Mouse (Mus musculus): ENCODE measurements around the gene Cdk19. TPM values are rescaled to one million over a fixed set of nuclear protein-coding genes. Genes with fewer than 3 reads are reported as not detected.
"Not testable (repeated sequence)": the region's sequence is repeated elsewhere in the genome, so short reads cannot be mapped to it uniquely, and the experiment has no call there.

Gene Cdk19
- total RNA-seq, 2 experiments from 2014 or later: 6.1 to 11.8 TPM

GRCm38 (mm10) chr10:40477426-40478075 is 138.2 kb downstream of the Cdk19 start:
- DNase-seq (ENCODE audit: low spot score in 2 of 2): no peak

DNA sequence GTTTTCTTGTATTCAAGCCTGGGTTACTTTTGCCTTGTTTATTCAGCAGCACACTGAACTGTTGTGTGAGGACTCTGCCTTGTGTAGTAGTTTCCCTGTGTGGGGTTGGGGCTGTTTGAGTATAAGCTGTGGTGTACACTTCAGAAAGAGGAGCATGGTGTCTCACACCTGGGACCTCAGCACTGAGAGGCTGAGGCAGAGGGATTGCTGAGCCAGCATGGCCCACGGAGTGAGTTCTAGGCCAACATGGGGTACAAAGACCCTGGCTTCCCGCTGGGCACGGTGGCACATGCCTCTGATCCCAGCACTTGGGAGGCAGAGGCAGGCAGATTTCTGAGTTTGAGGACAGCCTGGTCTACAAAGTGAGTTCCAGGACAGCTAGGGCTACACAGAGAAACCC is 139.3 kb downstream of the Cdk19 start:
- no peak for DNase-seq (ENCODE audit: low spot score in 2 of 2)

GRCm38 (mm10) chr10:40479216-40479615 is 139.9 kb downstream of the Cdk19 start:
- DNase-seq (ENCODE audit: low spot score in 2 of 2): no peak

GRCm38 (mm10) chr10:40479621-40480193 is 140.3 kb downstream of the Cdk19 start:
- no peak for DNase-seq (ENCODE audit: low spot score in 2 of 2)

DNA sequence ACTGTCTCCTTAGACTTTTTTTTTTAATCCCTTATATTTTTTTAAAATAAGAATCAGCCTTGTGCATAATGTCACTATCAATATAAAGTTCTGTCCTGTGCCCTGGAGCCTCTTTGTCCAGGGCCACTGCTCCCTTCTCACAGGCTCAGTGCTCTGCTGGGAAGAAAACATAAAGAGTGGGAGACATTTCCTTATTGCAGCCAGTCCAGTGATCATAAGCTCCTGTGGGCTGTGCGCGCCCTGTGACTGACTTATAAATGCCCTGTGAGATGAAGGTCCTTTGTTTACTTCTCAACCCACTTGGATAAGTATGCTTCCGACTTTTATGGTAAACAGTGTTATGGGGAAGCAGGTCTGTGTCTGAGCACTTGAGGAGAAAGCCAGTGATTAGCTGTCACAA is 142.2 kb downstream of the Cdk19 start:
- no peak for DNase-seq (ENCODE audit: low spot score in 2 of 2)

- DNase-seq (ENCODE audit: low spot score in 2 of 2): no peak
Measured at GRCm38 (mm10) chr10:40482285-40482684, 142.9 kb downstream of the Cdk19 start.

- no peak for DNase-seq (ENCODE audit: low spot score in 2 of 2)
Measured at GRCm38 (mm10) chr10:40489086-40489796, 149.9 kb downstream of the Cdk19 start.

DNA sequence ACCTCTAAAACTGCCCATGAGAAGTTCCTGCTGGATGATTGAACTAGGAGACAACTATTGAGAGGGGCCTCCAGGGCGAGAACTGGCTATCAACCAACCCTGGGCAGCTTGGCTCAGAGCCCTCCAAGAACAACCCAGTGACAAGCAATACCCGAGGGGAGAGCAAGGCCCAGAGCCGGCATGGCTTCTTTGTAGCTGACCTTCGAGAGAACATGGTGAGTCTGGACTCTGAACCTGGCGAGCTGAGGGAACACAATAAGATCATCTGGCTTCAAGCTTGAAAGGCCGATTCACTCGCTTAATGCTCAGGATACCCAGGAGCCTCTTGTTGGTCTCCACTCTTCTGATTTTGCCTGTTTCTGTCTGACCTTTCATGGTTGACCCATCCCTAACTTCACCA is 151.8 kb downstream of the Cdk19 start:
- no peak for DNase-seq (ENCODE audit: low spot score in 2 of 2)

- no peak for DNase-seq (ENCODE audit: low spot score in 2 of 2)
Measured at GRCm38 (mm10) chr10:40491748-40492147, 152.4 kb downstream of the Cdk19 start.

DNA sequence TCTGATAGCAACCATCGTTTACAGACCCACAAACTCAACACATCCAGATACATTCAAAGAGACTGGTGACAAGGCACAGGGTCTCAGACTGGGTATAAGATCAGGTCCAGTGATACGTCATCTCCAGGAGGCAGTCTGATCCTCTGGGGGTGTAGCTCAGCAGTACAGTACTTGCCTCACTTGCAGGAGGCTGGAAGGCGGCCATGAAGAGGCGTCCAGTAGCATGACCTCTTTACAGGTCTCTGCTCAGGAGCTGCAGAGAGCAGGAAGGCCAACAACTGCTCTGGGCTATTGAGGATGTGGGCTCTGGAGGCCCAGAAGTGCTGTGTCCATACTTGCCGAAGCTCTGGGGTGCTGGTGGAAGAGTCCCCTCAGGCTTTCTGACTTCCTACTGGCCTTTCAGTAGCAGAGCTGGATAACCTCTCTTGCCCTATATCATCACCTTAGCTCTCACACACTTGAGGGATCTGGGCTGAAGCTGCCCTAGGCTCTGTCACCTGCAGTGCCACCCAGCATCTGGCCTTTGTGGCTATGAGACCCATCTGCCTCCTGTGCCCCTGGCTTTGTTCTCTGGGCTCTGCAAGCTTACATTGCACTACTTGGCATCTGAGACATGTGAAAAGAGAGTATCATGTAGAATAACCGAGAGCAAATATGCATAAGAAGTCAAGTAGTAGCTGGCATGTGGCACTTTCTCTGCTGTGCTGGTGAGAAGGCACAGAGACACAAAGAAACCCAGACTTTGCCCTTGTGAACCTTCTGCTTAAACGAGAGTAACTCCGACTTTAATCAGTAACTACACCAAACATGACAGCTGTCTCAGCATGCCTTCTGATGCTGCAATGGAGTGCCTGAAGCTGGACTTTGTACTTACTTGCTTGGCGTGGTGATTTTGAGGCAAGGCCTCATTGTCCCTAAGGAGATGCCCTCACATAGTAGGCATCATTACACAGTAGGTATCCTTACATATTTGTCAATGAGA is 155.1 kb downstream of the Cdk19 start:
- no peak for DNase-seq (ENCODE audit: low spot score in 2 of 2)

DNA sequence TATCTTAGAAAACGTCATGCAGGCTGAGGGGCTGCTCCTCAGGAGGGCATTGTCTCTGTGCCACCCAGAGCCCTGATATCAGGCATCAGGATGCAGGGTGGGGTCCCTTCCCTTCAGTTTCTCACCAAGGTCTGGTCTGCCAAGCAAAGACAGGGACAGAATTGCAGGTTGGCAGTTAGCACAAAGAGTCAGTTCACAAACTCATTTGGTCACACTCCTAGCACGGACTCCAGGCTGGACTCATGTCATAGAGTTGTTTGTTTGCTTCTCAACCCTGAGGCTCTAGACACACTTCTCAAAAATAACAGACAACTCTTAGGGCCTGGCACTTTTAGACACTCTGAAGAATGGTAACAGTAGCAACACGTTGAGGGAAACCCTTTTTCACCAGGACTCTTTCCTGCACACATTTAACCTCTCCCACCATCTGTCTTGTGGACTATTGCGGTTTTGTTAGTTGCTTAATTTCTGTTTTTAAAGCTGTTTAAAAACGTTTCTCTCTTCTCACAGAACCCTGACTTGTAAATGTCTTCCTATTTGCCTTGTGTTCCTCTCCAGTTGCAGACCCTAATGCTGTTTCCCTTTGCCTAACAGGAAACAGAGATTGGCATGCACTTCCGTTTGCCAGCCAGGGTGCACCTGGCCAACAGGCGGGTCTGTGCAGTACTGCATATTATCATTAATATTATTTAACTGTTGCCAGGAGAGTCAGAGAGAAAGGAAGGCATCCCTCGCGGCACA is 158.1 kb downstream of the Cdk19 start:
- no peak for DNase-seq (ENCODE audit: low spot score in 2 of 2)

DNA sequence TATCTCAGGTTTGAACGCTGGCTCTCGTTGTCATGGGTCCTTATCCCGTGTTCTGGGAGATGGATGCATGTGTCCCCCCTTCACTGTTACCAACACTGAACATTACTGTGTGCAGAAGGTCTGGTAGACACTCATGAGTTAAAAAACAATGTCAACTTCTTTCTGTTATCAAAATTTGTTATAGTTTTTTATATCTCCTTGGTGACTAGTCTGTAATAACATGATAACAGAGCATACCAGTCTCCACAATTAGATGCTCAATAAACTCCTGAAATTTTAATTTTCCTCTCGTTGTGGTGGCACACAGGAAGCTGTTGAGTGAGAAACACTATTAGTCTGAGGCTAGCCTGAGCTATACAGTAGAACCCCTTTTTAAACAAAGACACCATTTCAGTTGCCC is 159.1 kb downstream of the Cdk19 start:
- no peak for DNase-seq (ENCODE audit: low spot score in 2 of 2)

- DNase-seq (ENCODE audit: low spot score in 2 of 2): no peak
Measured at GRCm38 (mm10) chr10:40499314-40500252, 160.2 kb downstream of the Cdk19 start.

GRCm38 (mm10) chr10:40500723-40501245 is 161.4 kb downstream of the Cdk19 start:
- no peak for DNase-seq (ENCODE audit: low spot score in 2 of 2)

DNA sequence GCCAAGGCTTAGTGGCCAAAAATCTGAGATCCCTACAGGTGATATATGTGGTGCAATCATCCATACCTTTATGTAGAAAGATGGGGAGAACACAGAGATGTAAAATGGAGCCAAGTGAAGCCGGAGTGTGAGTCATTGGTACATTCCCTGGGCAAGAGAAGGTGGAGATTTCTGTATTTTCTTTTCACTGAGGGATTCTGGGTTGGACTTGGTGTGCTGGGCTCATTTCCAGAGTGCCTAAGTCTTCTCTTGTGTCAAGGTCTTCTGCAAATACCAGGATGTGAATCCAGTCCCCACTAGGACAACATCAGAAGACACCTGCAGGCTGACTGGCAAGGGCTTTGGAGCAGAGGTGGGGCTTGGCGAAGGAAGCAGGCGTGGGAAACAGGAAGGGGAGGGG is 163.4 kb downstream of the Cdk19 start:
- no peak for DNase-seq (ENCODE audit: low spot score in 2 of 2)

GRCm38 (mm10) chr10:40510356-40510755 is 171.0 kb downstream of the Cdk19 start:
- DNase-seq (ENCODE audit: low spot score in 2 of 2): no peak

DNA sequence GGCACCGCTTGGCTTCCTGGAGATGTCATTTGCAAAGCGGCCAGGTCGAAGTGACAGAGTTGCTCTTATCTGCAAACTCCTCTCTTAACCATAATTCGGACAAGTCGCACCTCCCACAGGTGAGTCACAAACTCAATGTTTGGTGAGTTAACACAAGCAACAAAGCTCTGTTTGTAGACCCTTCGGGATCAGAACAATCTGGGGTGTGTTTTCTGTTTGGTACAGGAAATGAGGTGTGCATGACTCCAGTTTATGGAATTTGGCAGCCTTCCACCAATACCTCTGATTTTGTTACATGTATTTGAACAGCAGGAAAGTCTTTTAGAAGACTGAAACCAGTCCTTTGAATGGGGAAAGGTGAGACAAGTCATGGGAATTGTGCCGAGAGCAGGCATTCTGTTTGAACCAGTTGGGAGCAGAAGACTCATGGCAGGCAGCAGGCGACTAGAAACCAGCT is 171.9 kb downstream of the Cdk19 start:
- no peak for DNase-seq (ENCODE audit: low spot score in 2 of 2)

DNA sequence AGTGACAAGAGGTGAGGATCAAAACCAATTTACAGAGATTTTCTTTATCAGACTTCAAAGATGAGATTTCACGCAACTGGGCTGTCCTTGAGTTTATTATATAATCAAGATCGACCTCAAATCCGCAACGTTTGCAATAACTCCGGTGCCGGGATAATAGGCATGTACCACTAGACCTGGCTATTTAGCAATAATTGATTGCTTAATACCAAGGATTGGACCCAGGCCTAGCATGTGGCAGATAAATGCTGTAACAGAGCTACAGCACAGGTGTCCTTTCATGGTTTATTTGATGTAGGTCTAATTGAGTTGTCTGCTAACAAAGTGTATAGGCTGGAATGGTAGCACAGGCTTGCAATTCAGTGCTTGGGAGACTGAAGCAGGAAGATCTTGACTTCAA is 172.8 kb downstream of the Cdk19 start:
- no peak for DNase-seq (ENCODE audit: low spot score in 2 of 2)

- DNase-seq (ENCODE audit: low spot score in 2 of 2): not testable (repeated sequence)
Measured at GRCm38 (mm10) chr10:40512996-40513395, 173.6 kb downstream of the Cdk19 start.

Data from adrenal gland, adult 18-20 months (tissue).